In genomic region chr5:38158501-38158946, GRCm38 (mm10) we compare ENCODE assay signal across 7 mouse cellular contexts. TPM values are rescaled to one million over a fixed set of nuclear protein-coding genes. Genes with fewer than 3 reads are reported as not detected.
A peak's percentile ranks its signal among the peaks of the same experiment; 100 is the strongest.
DNase-seq lines count a peak whose midpoint lies in the region; ATAC-seq and TF ChIP-seq lines count a peak whose summit lies in the region.

No protein-coding gene starts in this region.

- peak overlapping the region; percentile 98 for H3K27ac ChIP-seq in hindbrain, embryonic 13.5 days
- peak overlapping the region; percentile 61 for H3K27ac ChIP-seq in midbrain, embryonic 11.5 days (ENCODE audit: low read depth, low read length)

- peak overlapping the region; percentile 89 for H3K4me2 ChIP-seq in hindbrain, embryonic 13.5 days
- peak overlapping the region; percentile 86 for H3K4me2 ChIP-seq in midbrain, embryonic 11.5 days

- no peak for TF ChIP-seq POLR2A in lung, adult 2 months (IDR thresholded peaks at IDR 0.05; ENCODE audit: borderline replicate concordance, extremely low read depth, low read depth, low read length)

- H3K27me3 ChIP-seq in hindbrain, embryonic 13.5 days = peaks cover 24% of the 10 kb centered on the region
- H3K27me3 ChIP-seq in midbrain, embryonic 11.5 days (ENCODE audit: control insufficient read depth, insufficient read depth, low read length) = peaks cover 14% of the 10 kb centered on the region; the same call in 1 of the 2 replicates

- DNase-seq in lung, adult 2 months = no peak
- no peak for DNase-seq in lung, adult 18-20 months
- DNase-seq in embryo, embryonic 11 days = peak; percentile 49
- peak; percentile 96 for DNase-seq in midbrain, embryonic 11.5 days (ENCODE audit: low spot score, missing footprints)
- DNase-seq in gastrocnemius, postnatal 25 days = no peak
- DNase-seq in testis, postnatal 10 days (ENCODE audit: low spot score) = no peak

- ATAC-seq in hindbrain, embryonic 13.5 days (ENCODE audit: low FRiP score) = peak; percentile 23
- peak; percentile 60 for ATAC-seq in midbrain, embryonic 11.5 days (ENCODE audit: low FRiP score)

- WGBS in lung, adult 2 months = 6% methylated on average over 17 of the region's 17 CpGs
- WGBS in hindbrain, embryonic 13.5 days = 2% methylated on average over 17 of the region's 17 CpGs
- WGBS in midbrain, embryonic 11.5 days = 3% methylated on average over 17 of the region's 17 CpGs

- TF ChIP-seq CTCF in lung, adult 2 months (IDR thresholded peaks at IDR 0.05; ENCODE audit: insufficient read depth, low read length) = no peak

- no peaks in the 10 kb centered on the region for H3K9me3 ChIP-seq in hindbrain, embryonic 13.5 days
- no peaks in the 10 kb centered on the region; the same call in 1 of the 2 replicates for H3K9me3 ChIP-seq in midbrain, embryonic 11.5 days (ENCODE audit: control insufficient read depth, low read length)

- no peaks in the 10 kb centered on the region for H3K4me1 ChIP-seq in lung, adult 2 months (ENCODE audit: control insufficient read depth, insufficient read depth, low read length)
- peaks cover 55% of the 10 kb centered on the region for H3K4me1 ChIP-seq in hindbrain, embryonic 13.5 days (replicated peaks)
- H3K4me1 ChIP-seq in midbrain, embryonic 11.5 days (ENCODE audit: control insufficient read depth, insufficient read depth, low read length) = peaks cover 8% of the 10 kb centered on the region; the same call in 1 of the 2 replicates

- H3K36me3 ChIP-seq in hindbrain, embryonic 13.5 days = peaks cover 42% of the 10 kb centered on the region
- H3K36me3 ChIP-seq in midbrain, embryonic 11.5 days (ENCODE audit: control insufficient read depth, insufficient read depth, low read length) = peaks cover 23% of the 10 kb centered on the region

- H3K4me3 ChIP-seq in lung, adult 2 months (replicated peaks; ENCODE audit: extremely low read depth, low read depth, low read length) = peak overlapping the region; percentile 89
- peak overlapping the region; percentile 90 for H3K4me3 ChIP-seq in hindbrain, embryonic 13.5 days
- H3K4me3 ChIP-seq in midbrain, embryonic 11.5 days (ENCODE audit: low read depth, low read length) = peak overlapping the region; percentile 85

- peak overlapping the region; percentile 100 for H3K9ac ChIP-seq in hindbrain, embryonic 13.5 days
- peak overlapping the region; percentile 97 for H3K9ac ChIP-seq in midbrain, embryonic 11.5 days (ENCODE audit: low read length)

RNA-seq across cellular contexts. Expression of gene Nsg1, which starts 1.2 kb away (rescaled TPM):
- 63.9 and 77.3 TPM in 2 replicates for polyA plus RNA-seq in lung, adult 2 months (2012; rRNA removed)
- 1,020 and 1,085 TPM in 2 replicates for polyA plus RNA-seq in hindbrain, embryonic 13.5 days (2015; fragmentation: Nextera tagmentation; extraction: Ambion mirVana)
- 76.7 and 77.4 TPM in 2 replicates for polyA plus RNA-seq in midbrain, embryonic 11.5 days (2014; fragmentation: Nextera tagmentation; extraction: Ambion mirVana)
- total RNA-seq in gastrocnemius, postnatal 25 days (2021) = 1 to 10 TPM; 3.2 TPM

Comparison
In these comparisons a context has a peak if more than half of its experiments do, and no peak if none do; other contexts are left out.
1. DNase-seq: peak in embryo, embryonic 11 days (single experiment) and midbrain, embryonic 11.5 days (single experiment); none in lung, adult 2 months (single experiment), lung, adult 18-20 months (0 of 2), gastrocnemius, postnatal 25 days (single experiment) and testis, postnatal 10 days (single experiment).
2. RNA of gene Nsg1, which starts 1.2 kb away (polyA plus RNA-seq): 1,020 to 1,085 TPM in hindbrain, embryonic 13.5 days; 76.7 to 77.4 TPM in midbrain, embryonic 11.5 days and 63.9 to 77.3 TPM in lung, adult 2 months; every median in the first group is over 10 times any median in the second.
3. Peak in every context shown above with its lines, with median percentiles within 50 percentile points of each other: H3K4me3 ChIP-seq.